Mouse (Mus musculus) ES-Bruce4 (cell line): ENCODE data around the gene Heatr3.

ENCODE experiments used
- CTCF ChIP-seq: IDR thresholded peaks from one replicate; pipeline ENCODE4 v1.8.1; 2011; ENCODE audit warnings: low read depth, low read length
- POLR2A ChIP-seq: IDR thresholded peaks from one replicate; pipeline ENCODE4 v1.8.1; 2011; ENCODE audit warnings: low read length; ENCODE audit not compliant: insufficient read depth

DNA sequence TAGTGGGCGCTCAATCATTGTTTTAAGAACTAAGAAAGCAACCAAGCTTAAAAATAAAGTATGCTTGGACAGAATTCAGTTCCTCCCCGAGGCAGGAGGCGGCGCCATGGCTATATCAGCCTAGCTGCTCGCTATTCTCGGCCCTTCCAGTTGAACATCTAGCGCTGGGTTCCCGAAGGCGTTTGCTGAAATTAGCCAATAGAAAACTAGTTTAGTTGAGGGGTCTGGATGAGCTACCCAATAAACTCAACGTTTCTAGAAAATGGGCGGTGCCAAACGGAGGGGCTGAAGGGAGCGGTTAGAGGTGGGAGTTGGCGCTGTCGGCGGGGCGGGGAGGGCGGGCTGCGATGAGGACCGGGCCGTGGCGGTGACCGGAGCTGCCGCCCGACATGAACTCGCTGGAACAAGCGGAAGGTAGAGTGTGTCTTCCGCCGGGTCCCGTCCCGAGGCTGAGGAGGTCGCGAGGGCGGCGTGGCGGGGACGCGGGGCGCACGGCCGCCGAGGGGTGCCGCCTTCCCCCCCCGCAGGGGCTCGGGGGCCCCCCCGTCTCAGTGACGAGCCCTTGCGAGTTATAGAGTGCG lies 19.1 kb upstream of the Heatr3 start, which contains the start of gene Cnep1r1:
- TF ChIP-seq POLR2A (peak; percentile 60), CTCF (peak; percentile 58)
